Mouse (Mus musculus) small intestine, adult 2 months (tissue): ENCODE results near the gene Oaz2. TPM values are rescaled to one million over a fixed set of nuclear protein-coding genes. Genes with fewer than 3 reads are reported as not detected.

Source experiments
- H3K27ac ChIP-seq: fragments of 200-500 bp; 2 replicates; pipeline ENCODE4 v1.5.1; 2012; ENCODE audit warnings: low read depth, low read length, control low read depth, inconsistent platforms; ENCODE audit not compliant: insufficient read depth
- H3K27me3 ChIP-seq: fragments of 200-500 bp; 2 replicates; pipeline ENCODE4 v1.6.1; 2012; ENCODE audit warnings: mild to moderate bottlenecking, moderate library complexity, low read length, inconsistent platforms; ENCODE audit not compliant: control insufficient read depth, insufficient read depth
- H3K36me3 ChIP-seq: fragments of 200-500 bp; 2 replicates; pipeline ENCODE4 v1.6.1; 2012; ENCODE audit warnings: mild to moderate bottlenecking, low read length, control low read depth, inconsistent platforms; ENCODE audit not compliant: control insufficient read depth, insufficient read depth
- H3K4me1 ChIP-seq: fragments of 200-500 bp; 2 replicates; pipeline ENCODE4 v1.6.1; 2012; ENCODE audit warnings: low read length, inconsistent platforms, mixed read lengths; ENCODE audit not compliant: control insufficient read depth, insufficient read depth, insufficient read length
- H3K4me3 ChIP-seq: fragments of 200-500 bp; 2 replicates; pipeline ENCODE4 v1.5.1; 2012; ENCODE audit warnings: low read depth, mild to moderate bottlenecking, control low read depth, inconsistent platforms, low read length, moderate library complexity
- CTCF ChIP-seq: fragments of 200-500 bp; IDR thresholded peaks from 2 replicates; pipeline ENCODE4 v1.5.1; 2012; ENCODE audit warnings: low read depth, mild to moderate bottlenecking, control low read depth, inconsistent platforms, low read length, moderate library complexity, mixed read lengths; ENCODE audit not compliant: insufficient replicate concordance, insufficient read length; ENCODE audit errors: extremely low read depth
- POLR2A ChIP-seq: fragments of 200-500 bp; IDR thresholded peaks from 2 replicates; pipeline ENCODE4 v1.6.1; 2012; ENCODE audit warnings: low read depth, mild to moderate bottlenecking, control low read depth, inconsistent platforms, low read length, moderate library complexity
- WGBS: fragments of 180-500 bp; shearing (Covaris S2); methylation state at CpG from one replicate; pipeline ENCODE4 v1.1.7; 2018; 5-methylcytosine and 5-hydroxymethylcytosine counted together
- polyA plus RNA-seq: library from polyadenylated mRNA; depleted of rRNA; stranded (reverse); fragments of >200 nt; gene quantifications from 2 replicates; pipeline ENCODE4 v1.2.3, GENCODE M21; 2012

Gene Oaz2
- polyA plus RNA-seq, 1 experiment, result 39.7 TPM

DNA sequence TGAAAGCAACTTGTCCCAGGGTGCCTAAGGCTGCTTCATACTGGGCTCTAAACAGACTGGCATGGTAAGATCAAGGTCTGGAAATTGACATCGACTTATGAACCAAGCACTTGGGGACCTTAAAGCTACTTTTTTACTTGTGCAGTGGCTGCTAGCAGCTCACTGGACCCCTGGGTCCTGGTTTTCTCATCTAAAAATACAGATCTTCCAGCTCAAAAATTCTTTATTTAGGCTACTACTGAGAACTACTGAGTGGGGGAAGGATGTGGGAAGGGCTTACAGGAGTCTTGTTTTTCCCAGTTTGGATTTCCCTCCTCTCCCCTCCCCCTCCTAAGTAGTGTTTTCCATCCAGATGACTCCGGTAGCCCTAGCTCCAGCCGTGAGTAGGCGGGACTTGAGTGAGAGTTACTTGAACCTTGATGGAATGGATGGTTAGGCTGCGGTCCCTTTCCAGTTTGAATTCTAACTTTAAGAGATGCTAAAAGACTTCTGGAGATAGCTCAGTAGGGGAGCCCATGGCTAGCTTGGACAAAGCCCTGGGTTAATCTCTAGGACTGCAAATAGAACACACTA lies 26.9 kb upstream of the Oaz2 start:
- Histone ChIP-seq H3K4me3 (no peak overlapping the region), H3K36me3 (no peaks in the 10 kb centered on the region), H3K27me3 (no peaks in the 10 kb centered on the region), H3K27ac (no peak overlapping the region), H3K4me1 (no peaks in the 10 kb centered on the region)
- TF ChIP-seq POLR2A (no peak), CTCF (no peak)
- 56% methylated on average over 5 of the region's 5 CpGs for WGBS

DNA sequence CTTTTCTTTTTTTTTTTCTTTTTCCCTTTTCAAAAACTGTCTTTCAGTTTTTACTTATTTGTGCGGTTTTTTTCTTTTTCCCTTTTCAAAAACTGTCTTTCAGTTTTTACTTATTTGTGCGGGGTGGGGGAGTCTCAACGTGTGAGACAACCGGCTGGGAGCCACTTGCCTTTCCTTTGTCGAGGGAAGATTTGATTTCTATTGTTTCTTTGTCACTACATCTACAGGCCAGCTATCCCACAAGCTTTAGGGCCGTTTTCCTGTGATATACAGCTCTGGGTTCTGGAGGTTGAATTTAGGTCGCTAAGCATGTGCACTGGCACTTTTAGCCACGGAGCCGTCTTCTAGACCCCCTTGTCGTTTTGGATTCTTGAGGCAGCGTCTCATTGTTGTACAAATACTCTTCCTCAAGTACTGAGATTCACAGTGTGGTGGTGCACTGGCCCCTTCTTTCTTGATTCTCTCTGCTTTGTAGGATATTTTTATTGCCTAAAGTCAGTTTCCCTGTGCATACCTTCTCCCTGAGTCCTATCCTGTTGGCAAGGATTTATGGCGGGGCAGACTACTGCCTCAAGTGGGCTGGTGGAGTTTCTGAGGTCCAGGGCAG lies 26.3 kb upstream of the Oaz2 start:
- Histone ChIP-seq H3K27ac (no peak overlapping the region), H3K27me3 (no peaks in the 10 kb centered on the region), H3K4me3 (no peak overlapping the region), H3K4me1 (no peaks in the 10 kb centered on the region), H3K36me3 (no peaks in the 10 kb centered on the region)
- TF ChIP-seq POLR2A (no peak), CTCF (no peak)
- 52% methylated on average over 12 of the region's 12 CpGs for WGBS

DNA sequence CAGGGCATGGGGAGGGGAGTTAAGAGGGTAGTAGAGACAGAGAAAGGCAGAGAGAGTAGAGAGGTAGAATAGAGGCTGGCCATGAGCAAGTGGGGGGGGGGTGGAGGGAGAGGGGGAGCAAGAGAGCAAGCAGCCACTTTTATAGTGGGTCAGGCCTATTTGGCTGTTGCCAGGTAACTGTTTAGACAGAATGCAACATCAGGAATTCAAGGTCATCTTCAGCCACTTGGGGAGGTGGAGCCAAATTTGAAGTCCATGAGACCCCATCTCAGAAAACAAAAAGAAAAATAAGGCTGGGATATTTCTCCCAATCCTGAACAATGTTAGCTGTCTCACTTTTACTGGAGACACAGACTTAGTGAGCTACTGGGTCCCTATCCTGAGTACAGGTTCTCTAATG lies 25.3 kb upstream of the Oaz2 start:
- Histone ChIP-seq H3K4me1 (no peaks in the 10 kb centered on the region), H3K36me3 (no peaks in the 10 kb centered on the region), H3K27me3 (no peaks in the 10 kb centered on the region), H3K4me3 (no peak overlapping the region), H3K27ac (no peak overlapping the region)
- TF ChIP-seq POLR2A (no peak), CTCF (no peak)

DNA sequence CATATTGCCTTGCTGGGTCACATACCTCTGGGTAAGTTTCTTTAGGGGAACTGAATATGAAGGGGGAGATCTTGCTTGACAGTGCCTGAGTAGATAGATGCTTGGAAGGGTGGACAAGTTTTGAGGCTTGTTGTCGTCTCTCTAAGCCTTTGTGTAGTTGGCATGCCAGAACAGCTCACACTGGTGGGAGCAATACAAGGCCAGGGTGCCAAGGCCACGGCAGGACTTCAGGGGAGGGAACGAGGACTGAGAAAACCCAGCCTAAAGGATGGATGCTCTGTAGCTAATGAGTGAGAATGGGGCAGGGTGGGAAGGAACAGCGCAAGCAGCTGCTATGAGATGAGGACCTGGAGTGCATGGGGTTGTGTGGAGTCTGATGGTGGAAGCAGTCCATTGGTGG lies 22.8 kb upstream of the Oaz2 start:
- Histone ChIP-seq H3K4me1 (no peaks in the 10 kb centered on the region), H3K36me3 (no peaks in the 10 kb centered on the region), H3K27ac (no peak overlapping the region), H3K27me3 (no peaks in the 10 kb centered on the region), H3K4me3 (no peak overlapping the region)
- WGBS, result 81% methylated on average over 4 of the region's 4 CpGs
- TF ChIP-seq POLR2A, result no peak
- no peak for TF ChIP-seq CTCF

DNA sequence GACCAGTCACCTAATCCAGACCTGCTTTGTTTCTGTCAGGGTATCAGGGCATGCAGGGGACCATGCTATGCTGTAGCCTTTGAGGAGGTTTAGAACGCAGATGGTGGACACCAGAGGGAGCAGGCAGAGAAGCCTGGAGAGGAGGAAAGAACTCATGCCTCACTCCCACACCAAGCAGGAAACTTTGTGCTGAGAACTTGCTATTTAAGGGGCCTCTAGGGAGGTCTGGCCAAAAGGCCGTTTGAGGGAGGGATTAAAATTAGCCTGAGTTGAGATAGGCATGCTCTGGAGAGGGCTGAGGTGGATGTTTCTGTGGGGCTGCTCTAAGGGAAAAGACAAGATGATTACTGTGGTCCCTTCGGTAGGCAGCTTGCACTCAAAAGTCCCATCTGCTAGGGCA lies 21.8 kb upstream of the Oaz2 start:
- Histone ChIP-seq H3K27ac (no peak overlapping the region), H3K27me3 (no peaks in the 10 kb centered on the region), H3K4me1 (no peaks in the 10 kb centered on the region), H3K36me3 (no peaks in the 10 kb centered on the region), H3K4me3 (no peak overlapping the region)
- WGBS, result 56% methylated on average over 3 of the region's 3 CpGs
- no peak for TF ChIP-seq CTCF
- TF ChIP-seq POLR2A, result no peak

DNA sequence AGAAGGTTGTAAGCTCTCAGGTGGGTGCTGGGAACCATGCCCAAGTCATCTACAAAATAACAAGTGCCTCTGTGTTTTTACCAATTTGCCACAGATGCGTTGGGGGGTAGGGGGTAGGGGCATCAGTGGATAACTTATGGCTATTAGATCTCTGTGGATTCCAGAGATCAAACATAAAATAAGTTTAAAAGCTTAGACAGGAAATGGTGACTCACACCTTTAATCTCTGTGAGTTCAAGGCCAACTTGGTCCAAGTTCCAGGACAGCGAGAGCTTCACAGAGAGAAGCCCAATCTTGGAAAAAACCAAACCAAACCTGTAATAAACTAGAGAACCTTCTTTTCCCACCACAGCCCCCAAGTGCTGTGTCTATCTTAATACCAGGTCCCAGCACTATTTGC lies 21.0 kb upstream of the Oaz2 start:
- WGBS, result 79% methylated on average over 2 of the region's 2 CpGs
- Histone ChIP-seq H3K4me1 (no peaks in the 10 kb centered on the region), H3K27me3 (no peaks in the 10 kb centered on the region), H3K36me3 (no peaks in the 10 kb centered on the region), H3K4me3 (no peak overlapping the region), H3K27ac (no peak overlapping the region)
- no peak for TF ChIP-seq POLR2A
- TF ChIP-seq CTCF, result no peak

DNA sequence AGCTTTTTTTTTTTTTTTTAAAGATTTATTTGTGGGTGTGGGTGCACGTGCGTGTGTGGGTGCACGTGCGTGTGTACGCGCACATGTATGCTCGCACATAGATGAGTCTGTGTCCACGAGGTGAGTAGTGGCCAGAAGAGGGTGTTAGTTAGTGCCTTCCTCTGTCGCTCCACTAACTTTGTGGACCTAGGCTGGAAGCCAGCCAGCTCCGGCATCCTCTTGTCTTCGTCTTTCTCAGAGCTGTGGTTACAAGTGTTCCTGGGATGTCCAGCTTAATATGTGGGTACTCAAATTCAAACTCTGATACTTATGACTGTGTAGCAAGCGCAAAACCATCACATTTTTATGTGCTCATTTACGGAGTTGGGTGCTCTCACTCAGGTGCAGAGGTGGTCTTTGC lies 19.1 kb upstream of the Oaz2 start:
- Histone ChIP-seq H3K4me3 (no peak overlapping the region), H3K27ac (no peak overlapping the region), H3K36me3 (no peaks in the 10 kb centered on the region), H3K27me3 (no peaks in the 10 kb centered on the region), H3K4me1 (no peaks in the 10 kb centered on the region)
- 89% methylated on average over 13 of the region's 13 CpGs for WGBS
- TF ChIP-seq POLR2A, result no peak
- no peak for TF ChIP-seq CTCF
